Mouse (Mus musculus): ENCODE results near the gene Mettl22.

DNA sequence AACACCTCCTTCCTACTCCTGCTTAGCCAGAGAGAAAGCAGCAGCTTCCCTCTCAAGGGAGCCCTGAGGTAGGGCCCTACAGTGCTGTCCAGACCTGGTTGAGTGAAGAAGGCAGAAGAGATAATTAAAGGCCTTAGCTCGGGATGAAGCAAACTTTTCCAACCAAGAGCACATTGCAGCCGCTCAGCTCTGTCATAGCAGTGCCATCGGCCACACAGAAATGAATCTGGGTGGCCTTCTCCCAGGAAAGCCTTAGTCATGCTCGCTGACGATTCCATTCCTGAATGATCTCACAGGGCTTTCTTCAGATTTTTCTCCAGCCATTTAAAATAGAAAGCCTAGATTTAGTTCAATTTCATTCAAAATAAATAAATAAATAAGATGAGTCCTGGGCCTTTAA, 39.3 kb downstream of the Mettl22 start:
- TF ChIP-seq POLR2A (IDR thresholded peaks at IDR 0.05; ENCODE audit: extremely low read depth, insufficient read depth, low read length) = no peak
- TF ChIP-seq CTCF (IDR thresholded peaks at IDR 0.05; ENCODE audit: low read depth, low read length) = no peak
